Mouse (Mus musculus) G1E (cell line): ENCODE measurements around the gene Dnm3.

Source experiments
- CTCF ChIP-seq: IDR thresholded peaks from 2 replicates; pipeline ENCODE4 v1.5.1; 2012; ENCODE audit warnings: low read depth, low read length, inconsistent platforms, mixed read lengths
- GATA2 ChIP-seq: IDR thresholded peaks from 2 replicates; pipeline ENCODE4 v1.6.1; 2012; ENCODE audit warnings: low read depth, low read length, inconsistent platforms, borderline replicate concordance
- TAL1 ChIP-seq: conservative IDR thresholded peaks from 2 replicates; pipeline ENCODE4 v1.6.1; 2012; ENCODE audit warnings: low read depth, low read length, inconsistent platforms, mixed read lengths

- TF ChIP-seq CTCF, result no peak
- no peak for TF ChIP-seq TAL1
- no peak for TF ChIP-seq GATA2
These were observed 293.7 kb downstream of the Dnm3 start for GRCm38 (mm10) chr1:162184003-162184748.
